In genomic region chr17:21069443-21069842, GRCm38 (mm10) we compare ENCODE assay signal across 6 mouse cellular contexts.
DNase-seq lines count a peak whose midpoint lies in the region; ATAC-seq and TF ChIP-seq lines count a peak whose summit lies in the region.
"Not testable (repeated sequence)": the region's sequence is repeated elsewhere in the genome, so short reads cannot be mapped to it uniquely, and the experiment has no call there.

No protein-coding gene starts in this region.

- in situ Hi-C loops in Patski (cut with MboI; ENCODE audit: low pct_unique_long_range_greater_than_20kb) = not testable (repeated sequence)

- not testable (repeated sequence) for H3K27me3 ChIP-seq in Patski; embryonic facial prominence, embryonic 15.5 days; heart, embryonic 13.5 days (replicated peaks); heart, embryonic 16.5 days (ENCODE audit: control insufficient read depth, insufficient read depth, low read length); kidney, postnatal 0 days (ENCODE audit: insufficient read depth, low read length); lung, postnatal 0 days (replicated peaks; ENCODE audit: insufficient read depth, low read length)

- not testable (repeated sequence) for H3K4me2 ChIP-seq in embryonic facial prominence, embryonic 15.5 days (replicated peaks); heart, embryonic 13.5 days; heart, embryonic 16.5 days (ENCODE audit: low read depth, low read length); kidney, postnatal 0 days (ENCODE audit: low read length); lung, postnatal 0 days (replicated peaks; ENCODE audit: low read depth, low read length)

- DNase-seq in Patski (ENCODE audit: low read depth, low spot score); kidney, postnatal 0 days (ENCODE audit: low spot score); lung, postnatal 0 days (ENCODE audit: low spot score): not testable (repeated sequence)

- CTCF ChIA-PET in Patski (lab: Charles Lee) = not testable (repeated sequence)

- not testable (repeated sequence) for H3K9ac ChIP-seq in embryonic facial prominence, embryonic 15.5 days; heart, embryonic 13.5 days; heart, embryonic 16.5 days (ENCODE audit: low read length); kidney, postnatal 0 days (ENCODE audit: low read depth, low read length); lung, postnatal 0 days (replicated peaks; ENCODE audit: low read depth)

- H3K27ac ChIP-seq in embryonic facial prominence, embryonic 15.5 days (replicated peaks); heart, embryonic 13.5 days (replicated peaks); heart, embryonic 16.5 days (ENCODE audit: low read length); kidney, postnatal 0 days; lung, postnatal 0 days (ENCODE audit: low read length): not testable (repeated sequence)

- not testable (repeated sequence) for TF ChIP-seq EP300 in lung, postnatal 0 days (IDR thresholded peaks at IDR 0.05)

- peak; percentile 21 for ATAC-seq in Patski
- peak; percentile 47; the same call in 1 of the 2 replicates for ATAC-seq in embryonic facial prominence, embryonic 15.5 days (ENCODE audit: insufficient number of reproducible peaks, low FRiP score, low TSS enrichment, low read depth)
- peak; percentile 51; the same call in 1 of the 2 replicates for ATAC-seq in heart, embryonic 13.5 days (ENCODE audit: extremely low read depth, insufficient number of reproducible peaks, low FRiP score, low TSS enrichment)
- peak; percentile 92 for ATAC-seq in heart, embryonic 16.5 days (replicated peaks; ENCODE audit: extremely low read depth, insufficient read depth, low FRiP score)
- peak; percentile 46; the same call in 1 of the 2 replicates for ATAC-seq in kidney, postnatal 0 days (replicated peaks; ENCODE audit: low FRiP score, low read depth)
- ATAC-seq in lung, postnatal 0 days = peak; percentile 60

- not testable (repeated sequence) for H3K36me3 ChIP-seq in embryonic facial prominence, embryonic 15.5 days; heart, embryonic 13.5 days; heart, embryonic 16.5 days (ENCODE audit: control insufficient read depth, insufficient read depth); kidney, postnatal 0 days (ENCODE audit: insufficient read depth, low read length); lung, postnatal 0 days (ENCODE audit: insufficient read depth, low read length)

- no CpG with 5 or more reads among the region's 3 CpGs for WGBS in embryonic facial prominence, embryonic 15.5 days
- no CpG with 5 or more reads among the region's 3 CpGs for WGBS in heart, embryonic 13.5 days
- WGBS in heart, embryonic 16.5 days = no CpG with 5 or more reads among the region's 3 CpGs
- no CpG with 5 or more reads among the region's 3 CpGs for WGBS in kidney, postnatal 0 days
- WGBS in lung, postnatal 0 days = no CpG with 5 or more reads among the region's 3 CpGs

- not testable (repeated sequence) for H3K4me3 ChIP-seq in embryonic facial prominence, embryonic 15.5 days (replicated peaks); heart, embryonic 13.5 days; heart, embryonic 16.5 days (ENCODE audit: low read length); kidney, postnatal 0 days (replicated peaks; ENCODE audit: low read depth, low read length); lung, postnatal 0 days (ENCODE audit: low read depth, low read length)

- POLR2A ChIA-PET in Patski (lab: Charles Lee) = not testable (repeated sequence)

- not testable (repeated sequence) for H3K4me1 ChIP-seq in embryonic facial prominence, embryonic 15.5 days; heart, embryonic 13.5 days; heart, embryonic 16.5 days (ENCODE audit: control insufficient read depth, insufficient read depth, low read length); kidney, postnatal 0 days (replicated peaks; ENCODE audit: insufficient read depth, low read length); lung, postnatal 0 days (ENCODE audit: insufficient read depth, low read depth, low read length)

- not testable (repeated sequence) for H3K9me3 ChIP-seq in embryonic facial prominence, embryonic 15.5 days (replicated peaks); heart, embryonic 13.5 days; heart, embryonic 16.5 days (replicated peaks; ENCODE audit: control insufficient read depth, low read length); kidney, postnatal 0 days (replicated peaks; ENCODE audit: low read length); lung, postnatal 0 days (ENCODE audit: low read length)

- not testable (repeated sequence) for TF ChIP-seq CTCF in Patski (IDR thresholded peaks at IDR 0.05); kidney, postnatal 0 days (IDR thresholded peaks at IDR 0.05; ENCODE audit: low read depth); lung, postnatal 0 days (IDR thresholded peaks at IDR 0.05)

Comparison
In these comparisons a context has a peak if more than half of its experiments do, and no peak if none do; other contexts are left out.
1. ATAC-seq: peak in every context shown above with its lines; median percentile 92 in heart, embryonic 16.5 days; 60 in lung, postnatal 0 days; 51 in heart, embryonic 13.5 days; 47 in embryonic facial prominence, embryonic 15.5 days; 46 in kidney, postnatal 0 days; 21 in Patski.